Mouse (Mus musculus) spleen, adult 12 weeks (tissue): ENCODE measurements around the gene Selenow.
A peak's percentile ranks its signal among the peaks of the same experiment; 100 is the strongest.
"Not testable (repeated sequence)": the region's sequence is repeated elsewhere in the genome, so short reads cannot be mapped to it uniquely, and the experiment has no call there.

Experiments
- DNase-seq: peaks from one replicate; pipeline ENCODE4 v3.0.0; 2022; ENCODE audit warnings: low spot score

Gene Selenow

GRCm38 (mm10) chr7:15945721-15946536 lies 23.7 kb upstream of the Selenow start, which contains the start of gene Nop53:
Gene Nop53, minus strand, starts transcription at chr7:15946074.
- peak; percentile 90 for DNase-seq

GRCm38 (mm10) chr7:15945211-15945610 lies 23.0 kb upstream of the Selenow start:
- DNase-seq: no peak

- DNase-seq: no peak
Measured at GRCm38 (mm10) chr7:15944311-15944710, 22.1 kb upstream of the Selenow start.

GRCm38 (mm10) chr7:15938621-15939020 lies 16.4 kb upstream of the Selenow start:
- no peak for DNase-seq

GRCm38 (mm10) chr7:15937491-15937890 lies 15.3 kb upstream of the Selenow start:
- DNase-seq: no peak

- no peak for DNase-seq
Measured at GRCm38 (mm10) chr7:15933437-15934359, 11.5 kb upstream of the Selenow start.

- DNase-seq: no peak
Measured at GRCm38 (mm10) chr7:15931635-15932034, 9.4 kb upstream of the Selenow start.

- no peak for DNase-seq
Measured at GRCm38 (mm10) chr7:15930543-15930942, 8.3 kb upstream of the Selenow start.

- peak; percentile 49 for DNase-seq
Measured at GRCm38 (mm10) chr7:15929910-15930309, 7.7 kb upstream of the Selenow start.

- DNase-seq: peak; percentile 32
Measured at GRCm38 (mm10) chr7:15921796-15922195, 406 bp downstream of the Selenow start.

- no peak for DNase-seq
Measured at GRCm38 (mm10) chr7:15920645-15921190, 1.5 kb downstream of the Selenow start.

- DNase-seq: no peak
Measured at GRCm38 (mm10) chr7:15919947-15920346, 2.3 kb downstream of the Selenow start.

GRCm38 (mm10) chr7:15918371-15918770 lies 3.8 kb downstream of the Selenow start:
- DNase-seq: no peak

GRCm38 (mm10) chr7:15916996-15917395 lies 5.2 kb downstream of the Selenow start:
- DNase-seq: no peak

GRCm38 (mm10) chr7:15916134-15916723 lies 6.0 kb downstream of the Selenow start:
- DNase-seq: no peak

- DNase-seq: not testable (repeated sequence)
Measured at GRCm38 (mm10) chr7:15915695-15916094, 6.5 kb downstream of the Selenow start.

GRCm38 (mm10) chr7:15914751-15915150 lies 7.5 kb downstream of the Selenow start:
- no peak for DNase-seq

GRCm38 (mm10) chr7:15914252-15914651 lies 8.0 kb downstream of the Selenow start:
- peak; percentile 35 for DNase-seq

- peak; percentile 59 for DNase-seq
Measured at GRCm38 (mm10) chr7:15912183-15912582, 10.0 kb downstream of the Selenow start.

GRCm38 (mm10) chr7:15910521-15910920 lies 11.7 kb downstream of the Selenow start:
- DNase-seq: no peak

GRCm38 (mm10) chr7:15907971-15908590 lies 14.1 kb downstream of the Selenow start:
- no peak for DNase-seq

GRCm38 (mm10) chr7:15906602-15907001 lies 15.6 kb downstream of the Selenow start:
- DNase-seq: no peak
